In the genomic region with DNA sequence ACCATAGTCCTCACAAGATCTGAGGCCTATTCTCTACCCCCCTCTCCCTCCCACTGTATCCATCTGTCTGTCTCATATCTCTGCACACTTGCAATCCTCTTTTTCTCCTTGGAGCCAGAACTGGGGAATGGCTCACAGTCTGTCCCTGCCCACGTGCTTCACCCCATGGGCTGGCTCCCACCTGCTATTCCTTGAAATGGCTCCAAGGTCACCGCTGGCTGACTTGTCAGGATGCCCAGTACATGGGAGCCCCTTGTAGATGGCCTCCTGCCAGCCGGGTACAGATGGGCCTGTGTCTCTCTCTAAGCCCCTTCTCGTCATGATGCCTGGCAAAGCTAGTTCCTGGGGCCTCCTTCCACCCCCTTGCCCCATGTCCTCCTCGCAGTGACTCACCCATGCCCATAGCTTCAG, we compare ENCODE assay signal across 10 mouse cellular contexts.
DNase-seq lines count a peak whose midpoint lies in the region; ATAC-seq and TF ChIP-seq lines count a peak whose summit lies in the region.
"Had no signal": no experiment of that assay in that cellular context is flagged by ENCODE, and none has a peak within 500 bp of the region (broad histone marks: within the 10 kb centered on the region; RNA-seq: fewer than 3 reads in every experiment).

No protein-coding gene starts in this region.

- no peak overlapping the region for H3K9ac ChIP-seq in lung, postnatal 0 days (replicated peaks; ENCODE audit: low read depth)

- TF ChIP-seq CTCF in lung, postnatal 0 days (IDR thresholded peaks at IDR 0.05): no peak

- H3K27ac ChIP-seq in lung, postnatal 0 days (ENCODE audit: low read length): no peak overlapping the region

- H3K9me3 ChIP-seq in lung, postnatal 0 days (ENCODE audit: low read length): no peaks in the 10 kb centered on the region

- ATAC-seq in lung, postnatal 0 days: no peak
- ATAC-seq in erythroid progenitor cell, adult 5-6 weeks (replicated peaks; ENCODE audit: low FRiP score, poor library complexity, severe bottlenecking): no peak

- DNase-seq in adrenal gland, adult 2 months: peak; percentile 27
- no peak for DNase-seq in adrenal gland, adult 18-20 months (ENCODE audit: low spot score in 2 of 2)
- DNase-seq in ovary, adult 18-20 months (ENCODE audit: low spot score): peak; percentile 15
- DNase-seq in ovary, postnatal 10 days (ENCODE audit: low spot score): no peak
- peak; percentile 66 to 73 for DNase-seq in layer of hippocampus, postnatal 14 days (ENCODE audit: low spot score in 2 of 2)
- DNase-seq in testis, postnatal 14 days (ENCODE audit: low spot score): peak; percentile 10
- no peak for DNase-seq in lung, postnatal 0 days (ENCODE audit: low spot score)
- DNase-seq: heart, postnatal 10 days had no signal

- no peak for TF ChIP-seq EP300 in lung, postnatal 0 days (IDR thresholded peaks at IDR 0.05)

- H3K27me3 ChIP-seq in lung, postnatal 0 days (replicated peaks; ENCODE audit: insufficient read depth, low read length): no peaks in the 10 kb centered on the region

- no peak overlapping the region for H3K4me2 ChIP-seq in lung, postnatal 0 days (replicated peaks; ENCODE audit: low read depth, low read length)

- no peaks in the 10 kb centered on the region for H3K4me1 ChIP-seq in lung, postnatal 0 days (ENCODE audit: insufficient read depth, low read depth, low read length)

- H3K4me3 ChIP-seq in lung, postnatal 0 days (ENCODE audit: low read depth, low read length): no peak overlapping the region
- H3K4me3 ChIP-seq: myocyte had no signal

- no peaks in the 10 kb centered on the region for H3K36me3 ChIP-seq in lung, postnatal 0 days (ENCODE audit: insufficient read depth, low read length)

- WGBS in lung, postnatal 0 days: 73% methylated on average over 5 of the region's 5 CpGs

Comparison
In these comparisons a context has a peak if more than half of its experiments do, and no peak if none do; other contexts are left out.
1. DNase-seq: peak in adrenal gland, adult 2 months (single experiment), ovary, adult 18-20 months (single experiment), layer of hippocampus, postnatal 14 days (2 of 2) and testis, postnatal 14 days (single experiment); none in adrenal gland, adult 18-20 months (0 of 2), ovary, postnatal 10 days (single experiment) and lung, postnatal 0 days (single experiment).